Mouse (Mus musculus) lung, postnatal 0 days (tissue): ENCODE data around the gene Abr.

Experiments used
- CTCF ChIP-seq: IDR thresholded peaks from 2 replicates; pipeline ENCODE4 v1.5.1; 2016; ENCODE audit warnings: antibody characterized with exemption, mild to moderate bottlenecking
- EP300 ChIP-seq: IDR thresholded peaks from 2 replicates; pipeline ENCODE4 v1.6.1; 2016; ENCODE audit warnings: antibody characterized with exemption, mild to moderate bottlenecking, control low read depth

DNA sequence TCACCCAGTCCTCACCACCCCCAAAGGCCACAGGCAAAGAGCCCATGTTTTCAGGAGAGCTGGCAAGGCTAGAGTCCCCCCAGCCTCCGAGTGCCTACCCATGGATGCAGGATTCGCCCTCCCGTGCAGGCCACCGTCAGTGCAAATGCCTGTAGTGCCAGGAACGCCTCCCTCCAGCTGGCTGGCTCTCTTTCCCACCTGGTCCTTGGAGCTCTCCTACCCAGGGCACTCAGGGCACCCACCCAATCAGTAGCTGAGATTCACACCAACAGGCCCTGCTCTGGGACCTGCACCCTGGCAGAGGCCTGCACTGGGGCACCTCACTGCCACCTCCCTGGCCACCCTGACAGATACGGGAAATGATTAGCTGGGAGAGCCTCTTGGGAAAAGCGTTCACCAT lies 90.1 kb downstream of the Abr start:
- TF ChIP-seq CTCF (no peak), EP300 (no peak)
